Mouse (Mus musculus) adrenal gland (tissue): ENCODE data around the gene Syn3.
"Not testable (repeated sequence)": the region's sequence is repeated elsewhere in the genome, so short reads cannot be mapped to it uniquely, and the experiment has no call there.

Experiments used
- intact Hi-C: fragments of 180-260 bp; cut with DNase I; formaldehyde crosslinking; loops from one replicate; pipeline ENCODE4 v1.15.1; 2025

The Syn3 gene

DNA sequence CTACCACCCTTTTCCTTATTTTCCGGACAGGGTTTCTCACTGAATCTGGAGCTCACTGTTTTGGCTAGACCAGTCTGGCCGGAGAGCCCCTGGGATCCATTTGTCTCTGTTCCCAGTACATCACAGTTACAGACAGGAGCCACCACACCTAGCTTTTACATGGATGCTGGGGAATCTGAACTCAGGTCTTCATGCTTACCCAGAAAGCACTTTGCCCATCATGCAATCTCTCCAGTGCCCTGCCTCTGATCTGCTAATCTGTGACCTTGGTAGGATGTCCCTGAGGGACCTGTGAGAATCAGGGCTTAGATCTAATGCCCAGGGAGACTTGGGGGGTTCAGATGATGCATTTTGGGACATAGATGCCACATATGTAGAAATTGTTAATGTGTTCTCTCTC lies 373.3 kb downstream of the Syn3 start:
- intact Hi-C loops: no loop called here

DNA sequence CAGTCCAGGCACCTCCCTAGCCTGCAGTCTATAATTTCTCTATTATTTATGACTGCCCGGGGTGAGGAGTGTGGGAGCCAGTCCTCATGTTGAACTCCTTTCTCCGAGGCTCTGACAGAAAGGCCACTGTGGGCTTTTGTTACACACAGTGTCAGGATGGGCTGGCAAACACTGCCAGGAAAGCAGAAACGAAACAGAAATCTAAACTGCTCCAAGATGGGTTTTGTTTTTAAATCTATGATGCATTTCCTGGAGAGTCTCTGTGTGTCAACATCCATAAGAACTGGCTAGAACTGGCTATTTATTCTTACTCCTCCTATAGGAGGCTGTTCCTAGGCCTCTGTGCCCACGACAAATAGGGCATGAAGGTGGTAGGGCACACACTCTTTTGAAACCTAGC lies 374.6 kb downstream of the Syn3 start:
- intact Hi-C loops: no loop called here

DNA sequence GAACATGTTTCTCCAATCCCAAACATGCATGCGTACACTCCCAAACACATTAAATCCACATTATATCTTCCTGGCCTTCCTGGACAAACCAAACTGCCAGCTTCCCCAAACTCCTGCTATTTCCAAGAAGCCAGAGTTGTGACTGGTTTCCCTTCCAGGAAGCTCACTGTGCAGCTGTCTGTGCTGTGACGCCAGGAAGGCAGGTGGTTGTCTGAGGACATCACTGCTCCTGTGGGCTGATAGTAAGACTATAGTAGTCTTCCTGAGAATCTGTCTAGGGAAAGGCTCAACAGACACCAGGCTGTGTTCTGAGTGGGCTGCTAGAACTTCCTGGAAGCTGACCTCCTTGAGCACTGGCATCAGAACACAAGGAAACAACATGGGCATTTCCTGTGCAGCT lies 375.5 kb downstream of the Syn3 start:
- intact Hi-C loops: no loop called here

DNA sequence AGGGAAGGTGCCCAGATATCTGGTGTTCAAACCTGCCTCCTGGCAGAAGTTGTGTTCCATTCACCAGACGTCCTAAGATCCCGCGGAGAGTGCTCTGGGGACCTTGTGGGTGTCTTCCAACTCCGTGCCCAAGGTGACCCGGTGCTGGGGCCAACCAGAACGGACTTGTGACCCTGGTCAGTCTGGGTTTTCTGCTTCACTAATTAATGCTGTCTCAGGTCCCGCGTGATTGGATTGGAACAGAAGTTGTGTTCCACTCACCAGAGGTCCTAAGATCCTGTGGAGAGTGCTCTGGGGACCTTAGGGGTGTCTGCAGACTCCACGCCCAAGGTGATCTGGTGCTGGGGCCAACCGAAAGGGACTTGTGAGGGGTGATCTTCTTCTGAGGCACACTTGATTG lies 376.2 kb downstream of the Syn3 start:
- intact Hi-C loops: not testable (repeated sequence)

DNA sequence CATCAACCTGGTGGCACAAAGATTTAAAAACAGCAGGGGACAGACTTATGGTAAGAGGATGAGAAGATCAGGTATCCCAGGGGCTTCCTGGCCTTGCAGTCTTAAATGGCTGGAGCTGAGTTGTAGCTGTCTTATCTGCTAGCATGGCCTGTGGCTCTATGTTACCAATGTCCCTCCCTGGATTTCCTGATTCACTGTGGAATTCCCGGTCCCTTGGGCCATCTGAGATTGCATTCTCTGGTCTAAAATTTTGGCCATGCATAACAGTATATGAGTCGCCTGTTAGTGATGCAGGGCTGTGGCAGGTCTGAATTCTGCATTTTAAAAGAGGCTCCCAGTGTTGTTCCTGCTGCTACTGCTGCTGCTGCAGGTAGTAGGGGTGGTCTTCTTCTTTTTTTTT lies 382.4 kb downstream of the Syn3 start:
- intact Hi-C loops: no loop called here

DNA sequence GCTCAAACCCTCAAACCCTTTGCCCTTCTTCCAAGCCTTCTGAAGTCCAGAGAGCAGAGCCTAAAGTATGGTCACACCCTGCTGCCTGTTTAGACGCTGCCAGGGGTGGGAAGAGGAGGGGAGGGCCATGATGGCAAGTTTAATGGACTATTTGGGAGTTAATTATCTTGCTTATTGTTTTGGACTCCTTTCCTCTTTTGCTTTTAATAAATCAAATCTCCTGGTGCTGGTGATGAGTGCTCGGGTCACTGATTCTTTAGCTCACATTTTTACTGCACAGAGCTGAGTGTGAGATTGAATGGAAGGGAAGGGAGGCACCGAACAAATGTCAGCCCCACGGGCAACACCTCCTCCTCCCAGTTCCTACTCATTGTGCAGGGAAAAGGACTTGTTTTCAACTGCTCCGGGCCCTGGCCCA lies 384.3 kb downstream of the Syn3 start:
- intact Hi-C loops: no loop called here

DNA sequence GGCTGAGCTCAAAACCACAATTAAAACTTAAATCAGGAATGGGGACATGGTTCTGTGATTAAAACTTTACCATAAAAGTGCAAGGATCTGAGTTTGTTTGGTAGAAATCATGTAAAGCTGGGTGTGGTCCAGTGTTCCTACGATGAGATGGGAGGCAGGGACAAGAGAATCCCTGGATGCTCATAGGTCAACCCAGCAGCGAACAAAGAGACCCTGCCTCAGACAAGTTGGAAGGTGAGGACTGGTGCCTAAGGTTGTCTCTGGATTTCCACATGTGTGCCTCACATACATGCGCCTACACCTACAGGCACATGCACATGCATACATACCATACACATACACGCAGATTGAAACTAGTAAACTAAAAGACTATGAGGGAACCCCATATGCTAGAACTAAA lies 389.9 kb downstream of the Syn3 start:
- intact Hi-C loops: no loop called here

DNA sequence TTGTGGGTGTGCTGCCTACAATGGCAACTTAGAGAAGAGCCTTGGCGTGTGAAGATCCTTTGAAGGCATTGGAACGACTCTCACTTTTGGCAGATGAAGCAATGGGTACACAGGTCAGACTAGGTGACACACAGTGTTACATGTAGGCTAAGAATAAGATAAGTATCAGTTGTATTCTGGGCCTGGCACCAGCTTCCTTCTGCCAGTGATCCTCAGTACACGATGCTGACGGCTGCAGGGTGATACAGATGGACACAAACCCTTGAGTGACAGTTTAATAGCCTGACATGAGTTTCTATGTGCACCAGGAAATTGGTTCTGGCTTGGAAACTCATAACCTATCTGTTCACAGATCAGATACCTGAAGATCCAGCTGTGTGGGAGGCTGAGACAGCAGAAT lies 391.0 kb downstream of the Syn3 start:
- intact Hi-C loops: no loop called here

DNA sequence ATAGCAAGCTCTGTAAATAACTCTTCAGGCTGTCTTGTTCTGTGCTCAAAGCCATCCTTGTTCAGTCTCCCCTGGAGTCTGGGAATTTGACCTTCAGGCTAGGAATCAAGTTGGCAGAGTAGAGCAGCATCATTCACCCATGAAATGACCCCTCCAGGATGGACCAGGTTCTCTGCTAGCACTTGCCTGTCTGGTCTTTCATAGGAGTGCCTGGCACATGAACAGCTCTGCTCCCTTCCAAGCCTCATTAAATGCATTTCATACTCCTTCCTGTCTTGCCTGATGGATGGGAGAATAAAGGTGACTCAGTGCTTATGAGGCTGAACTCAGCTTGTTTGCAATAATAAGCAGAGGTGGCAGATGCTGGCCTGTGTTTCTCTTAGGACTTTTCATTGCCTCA lies 394.7 kb downstream of the Syn3 start:
- intact Hi-C loops: no loop called here

DNA sequence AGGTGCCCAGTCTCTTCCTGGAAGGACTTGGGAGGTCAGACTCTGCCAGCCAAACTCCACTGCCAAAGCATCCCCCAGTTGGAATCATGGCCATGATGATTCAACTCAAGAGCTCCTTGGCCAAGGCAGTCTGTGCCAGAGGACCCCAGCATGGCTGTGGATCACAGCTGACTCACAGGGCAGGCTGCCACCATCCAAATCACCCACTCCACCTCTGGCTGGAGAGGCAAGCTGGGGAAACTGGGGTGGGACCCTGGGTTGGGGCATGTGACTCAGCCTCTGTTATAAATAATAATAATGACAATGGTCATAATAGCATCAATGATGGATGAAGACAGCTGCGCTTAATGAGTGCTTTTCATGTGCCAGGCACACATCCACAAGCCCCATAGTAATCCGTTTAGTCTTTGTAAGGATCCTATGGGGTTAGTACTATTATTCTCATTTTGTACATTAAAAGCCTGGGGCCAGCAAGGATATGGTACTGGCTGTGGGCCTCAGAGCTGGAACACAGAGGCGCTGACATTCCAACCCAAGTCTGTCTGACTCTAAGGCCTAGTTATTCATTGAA lies 398.3 kb downstream of the Syn3 start:
- intact Hi-C loops: no loop called here

DNA sequence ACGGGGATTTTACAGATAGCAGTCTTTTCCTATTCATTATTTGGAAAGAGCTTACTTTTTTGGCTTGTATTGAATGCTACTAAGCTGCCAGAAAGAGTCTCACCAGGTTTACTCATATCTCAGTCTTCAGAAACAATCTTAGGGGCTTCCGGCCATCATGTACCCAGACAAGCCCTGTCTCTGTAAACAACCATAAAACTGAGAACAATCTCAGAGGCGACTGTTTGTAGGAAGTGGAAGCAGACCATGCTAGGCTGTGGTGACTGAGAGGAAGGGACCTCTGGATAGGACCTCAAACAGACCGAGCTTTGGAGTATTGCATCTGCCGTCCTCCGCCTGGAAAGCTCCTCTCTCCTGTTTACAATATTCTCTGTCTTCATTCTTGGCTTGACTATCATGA lies 400.3 kb downstream of the Syn3 start:
- intact Hi-C loops: no loop called here

DNA sequence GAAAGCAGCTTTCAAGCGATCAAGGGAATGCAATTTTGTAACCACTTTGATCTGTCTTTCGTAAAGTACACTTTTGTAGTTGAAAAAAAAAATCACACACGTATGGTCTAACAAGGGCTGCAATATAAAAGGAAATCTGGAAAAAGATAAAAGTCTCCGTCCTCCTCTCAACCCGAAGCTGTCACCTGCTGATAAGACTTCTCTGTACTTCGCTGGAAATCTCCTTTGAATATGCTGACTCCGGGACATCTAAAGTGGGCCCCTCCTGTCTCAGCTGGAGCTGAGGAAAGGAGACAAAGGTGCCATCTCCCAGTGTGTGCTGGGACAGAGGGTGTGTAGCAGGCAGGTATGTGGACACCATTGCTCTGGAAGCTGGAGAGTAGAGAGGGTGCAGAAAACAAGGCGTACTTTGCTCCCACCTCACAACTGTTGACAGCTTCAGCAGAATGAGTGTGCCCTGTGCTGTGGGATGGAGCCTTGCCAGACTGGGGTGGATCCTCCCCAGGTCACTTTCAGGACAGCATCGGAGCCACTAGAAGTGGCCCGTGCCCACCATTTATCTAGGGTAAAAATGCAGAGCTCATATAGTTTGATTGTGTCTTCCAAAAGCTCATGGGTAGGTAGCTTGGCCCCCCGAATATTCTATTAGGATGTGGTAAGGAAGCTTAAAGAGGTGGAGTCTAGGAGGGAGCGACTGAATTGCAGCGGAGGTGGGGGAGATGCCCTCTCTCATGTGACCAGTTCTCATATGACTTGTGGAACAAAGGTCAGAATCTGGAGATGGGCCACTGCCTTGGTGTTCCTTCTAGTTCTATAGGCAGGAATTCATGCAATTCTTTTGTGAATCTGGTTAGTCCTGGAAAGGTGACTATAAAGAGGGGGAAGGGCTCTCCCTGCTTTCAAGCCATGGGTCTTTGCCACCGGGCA lies 405.3 kb downstream of the Syn3 start:
- intact Hi-C loops: no loop called here

DNA sequence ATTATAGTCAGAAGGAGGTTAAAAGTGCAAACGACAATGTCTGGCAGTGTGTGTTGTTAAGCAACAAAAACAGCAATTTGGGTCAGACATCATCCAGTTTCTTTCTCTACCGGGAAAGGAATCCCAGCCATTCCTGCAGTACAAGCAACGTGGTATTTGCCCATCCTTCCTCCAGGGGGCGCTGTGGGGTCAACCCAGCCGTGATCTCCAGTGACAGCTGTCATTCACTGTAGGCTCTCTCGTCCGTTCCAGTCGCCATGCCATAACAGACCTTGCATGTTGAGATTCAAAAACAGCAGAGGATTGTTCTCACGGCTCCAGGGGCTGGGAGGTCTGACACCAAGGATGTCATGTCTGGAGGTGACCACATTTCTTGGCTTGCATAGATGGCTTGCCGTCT lies 406.8 kb downstream of the Syn3 start:
- intact Hi-C loops: no loop called here

DNA sequence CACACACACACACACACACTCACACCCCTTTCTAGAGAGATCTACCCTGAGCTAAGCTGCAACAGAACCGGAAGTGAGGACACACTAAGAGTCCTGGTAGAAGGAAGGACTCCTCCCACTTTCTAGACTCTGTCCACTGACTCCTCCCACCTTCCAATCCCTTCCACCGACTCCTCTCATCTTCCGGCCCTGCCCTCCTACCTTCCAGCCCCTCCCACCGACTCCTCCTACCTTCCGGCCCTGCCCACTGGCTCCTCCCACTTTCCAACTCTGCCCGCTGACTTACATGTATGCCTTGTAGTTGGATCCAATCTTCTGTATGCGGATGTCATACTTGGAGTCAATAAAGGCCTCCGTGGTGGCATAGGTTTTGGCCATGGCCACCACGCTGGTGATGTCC lies 418.8 kb downstream of the Syn3 start:
- intact Hi-C loops: loop anchor here (10.0 kb wide), 1 partner anchor 85 kb away; no protein-coding TSS in a partner anchor

DNA sequence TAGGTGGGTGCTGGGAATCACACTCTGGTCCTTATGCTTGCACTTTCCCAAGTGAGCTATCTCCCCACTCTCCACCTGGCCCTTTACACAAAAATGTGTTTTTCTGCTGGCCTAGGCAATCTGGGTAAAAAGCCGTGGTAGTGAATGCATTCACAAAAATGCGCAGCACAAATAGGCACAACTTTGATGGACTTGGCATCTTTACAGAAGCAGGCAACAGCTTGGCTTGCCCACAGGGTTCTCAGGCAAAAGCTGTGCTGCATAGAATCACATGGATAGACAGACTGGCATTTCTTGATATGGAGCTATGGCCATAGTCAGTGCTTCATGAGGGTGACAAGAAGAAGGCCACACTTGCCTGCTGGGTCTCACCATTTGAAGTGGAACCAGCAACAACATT lies 419.9 kb downstream of the Syn3 start:
- intact Hi-C loops: loop anchor here (10.0 kb wide), 1 partner anchor 86 kb away; no protein-coding TSS in a partner anchor

DNA sequence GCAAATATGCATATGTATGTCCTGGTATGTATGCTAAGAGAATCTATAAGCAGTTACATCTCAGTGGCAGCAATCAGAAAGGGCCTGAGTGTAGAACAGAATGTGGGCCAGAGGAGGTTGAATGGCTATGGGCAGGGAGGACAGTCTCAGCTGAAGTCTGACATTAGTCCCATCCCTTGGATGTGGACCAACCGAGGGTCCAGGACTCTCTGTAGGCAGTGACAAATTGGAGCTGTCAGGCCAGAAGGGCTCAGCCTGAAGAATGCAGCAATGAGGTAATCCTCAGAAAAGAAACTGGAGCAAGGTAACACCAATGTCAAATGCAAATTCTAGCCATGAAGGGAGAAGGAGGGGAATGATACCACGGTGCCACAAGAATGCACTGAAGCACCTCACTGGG lies 421.4 kb downstream of the Syn3 start:
- intact Hi-C loops: loop anchor here (10.0 kb wide), 1 partner anchor 88 kb away; no protein-coding TSS in a partner anchor

DNA sequence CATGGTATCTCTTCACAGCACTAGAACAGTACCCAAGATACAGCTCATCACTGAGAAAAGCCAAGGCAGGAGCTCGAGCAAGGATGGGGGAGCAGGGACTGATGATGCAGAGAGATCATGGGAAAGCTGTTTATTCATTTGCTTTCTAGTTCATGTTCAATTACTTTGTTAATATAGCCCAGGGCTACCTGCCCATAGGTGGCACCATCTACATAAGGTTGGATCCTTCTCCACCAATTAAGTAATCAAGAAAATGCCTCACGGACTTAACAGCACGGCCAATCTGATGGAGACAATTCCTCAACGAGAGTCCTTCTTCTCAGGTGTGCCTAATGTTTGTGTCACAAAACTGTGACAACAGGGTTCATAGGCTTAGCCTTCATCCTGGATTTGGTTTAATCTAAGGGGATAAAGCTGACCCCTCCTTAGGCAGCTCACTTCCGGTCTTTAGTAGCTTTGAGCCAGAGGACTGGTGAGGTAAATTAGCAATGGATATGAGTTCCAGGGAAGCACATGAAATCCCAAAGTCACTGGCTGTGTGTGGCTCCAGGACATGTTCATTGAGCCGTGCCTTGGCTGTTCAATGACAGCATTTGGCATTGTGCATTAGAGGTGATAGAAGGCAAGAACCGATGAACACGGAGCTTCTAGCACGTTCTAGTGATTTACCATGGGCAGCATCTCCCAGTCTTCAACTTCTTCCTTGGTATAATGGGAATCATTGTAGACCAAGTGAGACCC lies 423.6 kb downstream of the Syn3 start:
- intact Hi-C loops: loop anchor here (10.0 kb wide), 1 partner anchor 90 kb away; no protein-coding TSS in a partner anchor

DNA sequence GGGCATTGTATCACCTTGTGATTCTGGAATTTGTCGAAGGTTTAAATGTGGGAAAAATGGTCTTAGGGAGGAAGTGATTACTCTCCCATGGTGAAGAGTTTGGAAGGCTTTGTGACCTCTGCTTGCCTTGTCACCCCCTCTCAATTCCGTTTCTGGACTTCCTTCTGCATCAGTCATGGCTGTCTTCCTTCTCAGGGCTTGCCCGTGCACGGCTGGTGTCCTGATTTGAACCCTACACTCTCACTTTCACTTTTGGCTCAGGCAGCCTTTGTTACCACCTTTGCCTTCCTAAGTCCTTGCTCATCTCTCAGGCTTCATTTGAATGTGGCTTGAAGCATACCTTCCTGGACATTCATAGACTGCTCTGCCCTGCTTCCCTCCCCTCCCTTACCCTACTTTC lies 424.6 kb downstream of the Syn3 start:
- intact Hi-C loops: loop anchor here (10.0 kb wide), 1 partner anchor 91 kb away; no protein-coding TSS in a partner anchor

DNA sequence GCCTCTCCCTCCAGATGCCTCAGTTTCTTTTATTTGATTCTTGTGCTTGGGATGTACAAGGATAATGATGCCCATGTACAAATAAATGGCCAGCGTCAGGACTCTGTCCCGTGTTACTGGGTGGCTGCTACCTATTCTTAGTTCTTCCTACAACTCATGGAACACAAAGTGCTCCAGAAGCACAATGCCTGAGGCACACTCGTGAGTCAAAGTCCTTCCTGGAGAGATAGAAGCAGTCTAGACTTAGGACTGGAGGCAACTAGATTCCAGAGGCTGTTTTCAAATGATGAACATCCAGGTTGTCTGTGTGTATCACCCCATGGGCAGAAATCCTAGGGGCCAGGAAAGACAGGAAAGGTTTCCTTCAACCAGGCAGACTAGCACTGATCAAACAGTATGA lies 427.9 kb downstream of the Syn3 start:
- intact Hi-C loops: loop anchor here (10.0 kb wide), 1 partner anchor 94 kb away; no protein-coding TSS in a partner anchor

DNA sequence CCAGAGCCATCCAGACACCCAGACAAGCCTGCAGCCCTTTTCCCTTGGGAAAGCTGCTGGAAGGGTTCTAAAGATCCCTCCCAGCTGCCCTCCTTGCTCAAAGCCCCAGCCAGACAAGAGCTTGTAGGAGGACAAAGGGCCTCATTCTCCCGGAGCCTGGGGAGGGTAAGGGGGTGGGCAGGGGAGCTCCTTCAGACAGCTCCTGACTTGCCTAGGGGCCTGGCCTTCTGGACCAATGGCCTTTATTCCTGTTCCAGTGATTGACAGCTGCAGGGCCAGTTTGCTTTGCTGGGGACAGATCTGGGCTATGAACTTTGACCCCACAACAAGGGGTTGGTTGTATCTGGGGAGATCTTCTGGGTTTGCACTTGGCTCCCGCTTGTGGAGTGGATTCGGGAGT lies 429.4 kb downstream of the Syn3 start:
- intact Hi-C loops: loop anchor here (5.0 kb wide), 2 partner anchors 113 to 223 kb away; no protein-coding TSS in a partner anchor

DNA sequence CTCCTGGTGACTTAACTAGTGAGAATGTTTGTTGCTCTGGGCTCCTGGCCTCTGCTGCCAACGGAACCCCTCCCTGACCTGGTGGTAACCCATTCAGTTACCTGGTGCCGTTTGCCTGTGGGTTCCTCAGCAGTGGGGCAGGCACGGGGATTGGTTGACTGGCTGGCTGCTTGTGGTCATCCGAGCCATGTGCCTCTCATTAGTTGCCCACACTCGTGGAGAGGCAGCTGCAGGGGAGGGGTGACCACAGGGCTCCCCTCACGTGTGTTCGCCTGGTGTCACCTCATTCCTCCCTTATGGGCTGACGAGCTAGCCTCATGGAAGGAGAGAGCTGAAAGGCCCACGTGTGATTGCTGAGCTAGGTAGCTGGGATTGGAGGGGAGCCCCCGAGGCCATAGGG lies 430.8 kb downstream of the Syn3 start:
- intact Hi-C loops: loop anchor here (5.0 kb wide), 2 partner anchors 114 to 224 kb away; no protein-coding TSS in a partner anchor

DNA sequence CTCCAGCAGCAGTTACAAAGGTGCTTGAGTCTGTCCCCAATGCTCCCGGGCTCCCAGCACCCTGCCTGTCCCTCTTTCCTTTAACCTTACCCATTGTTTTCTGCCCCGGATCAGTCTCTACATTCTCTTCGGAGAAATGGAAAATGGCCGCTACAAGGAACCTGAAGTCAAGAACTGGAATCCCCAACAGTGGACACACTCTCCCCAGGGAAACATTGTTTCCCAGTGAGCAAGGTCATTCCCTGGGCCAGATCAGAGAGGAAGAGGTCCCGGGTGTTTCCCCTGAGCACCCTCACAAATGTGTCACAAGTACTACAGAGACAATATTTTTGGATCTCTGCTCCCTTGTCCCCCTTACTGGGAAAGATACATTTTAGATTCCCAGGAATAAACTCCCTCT lies 432.0 kb downstream of the Syn3 start:
- intact Hi-C loops: loop anchor here (5.0 kb wide), 2 partner anchors 116 to 226 kb away; no protein-coding TSS in a partner anchor
